Mouse (Mus musculus): Measurements from ENCODE around the gene Pcyt1a.
A peak's percentile ranks its signal among the peaks of the same experiment; 100 is the strongest.

Gene Pcyt1a

GRCm38 (mm10) chr16:32430474-32431046, at the start of gene Pcyt1a:
TSS of gene Pcyt1a (plus strand) at chr16:32430921.
- peak; percentile 89 for DNase-seq

- DNase-seq: no peak
These were observed 47.8 kb upstream of the Pcyt1a start for GRCm38 (mm10) chr16:32382901-32383300.

- no peak for DNase-seq
These were observed 45.8 kb upstream of the Pcyt1a start for GRCm38 (mm10) chr16:32384885-32385284.

- DNase-seq: no peak
These were observed 43.9 kb upstream of the Pcyt1a start for GRCm38 (mm10) chr16:32386826-32387225.

- no peak for DNase-seq
These were observed 41.7 kb upstream of the Pcyt1a start for GRCm38 (mm10) chr16:32389049-32389448.

GRCm38 (mm10) chr16:32389841-32390240, 40.9 kb upstream of the Pcyt1a start:
- no peak for DNase-seq

GRCm38 (mm10) chr16:32390882-32391281, 39.8 kb upstream of the Pcyt1a start:
- no peak for DNase-seq

- DNase-seq: no peak
These were observed 34.8 kb upstream of the Pcyt1a start for GRCm38 (mm10) chr16:32395679-32396540.

GRCm38 (mm10) chr16:32396541-32396835, 34.2 kb upstream of the Pcyt1a start:
- no peak for DNase-seq

- DNase-seq: no peak
These were observed 32.5 kb upstream of the Pcyt1a start for GRCm38 (mm10) chr16:32398206-32398605.

GRCm38 (mm10) chr16:32400267-32400666, 30.5 kb upstream of the Pcyt1a start, which contains the start of gene Tm4sf19:
TSS of gene Tm4sf19 (plus strand) at chr16:32400506.
- DNase-seq: no peak

GRCm38 (mm10) chr16:32401335-32401965, 29.3 kb upstream of the Pcyt1a start:
- DNase-seq: no peak

- DNase-seq: no peak
These were observed 27.9 kb upstream of the Pcyt1a start for GRCm38 (mm10) chr16:32402818-32403217.

GRCm38 (mm10) chr16:32405716-32406115, 25.0 kb upstream of the Pcyt1a start:
- DNase-seq: no peak

- DNase-seq: no peak
These were observed 24.1 kb upstream of the Pcyt1a start for GRCm38 (mm10) chr16:32406671-32407070.

- no peak for DNase-seq
These were observed 23.0 kb upstream of the Pcyt1a start for GRCm38 (mm10) chr16:32407730-32408129.

GRCm38 (mm10) chr16:32417457-32417856, 13.3 kb upstream of the Pcyt1a start:
- DNase-seq: no peak

GRCm38 (mm10) chr16:32419517-32420483, 10.9 kb upstream of the Pcyt1a start, which contains the start of gene Tctex1d2:
TSS of gene Tctex1d2 (plus strand) at chr16:32419702.
- peak; percentile 91 for DNase-seq

GRCm38 (mm10) chr16:32427506-32427905, 3.2 kb upstream of the Pcyt1a start:
- no peak for DNase-seq

- DNase-seq: no peak
These were observed 398 bp downstream of the Pcyt1a start for GRCm38 (mm10) chr16:32431047-32431591.

GRCm38 (mm10) chr16:32431926-32432325, 1.2 kb downstream of the Pcyt1a start:
- no peak for DNase-seq

- DNase-seq: no peak
These were observed 2.4 kb downstream of the Pcyt1a start for GRCm38 (mm10) chr16:32433138-32433537.
